Mouse (Mus musculus): Measurements from ENCODE around the gene Eefsec. TPM values are rescaled to one million over a fixed set of nuclear protein-coding genes. Genes with fewer than 3 reads are reported as not detected.

Eefsec gene
- polyA plus RNA-seq, 1 experiment: 18.7 TPM

DNA sequence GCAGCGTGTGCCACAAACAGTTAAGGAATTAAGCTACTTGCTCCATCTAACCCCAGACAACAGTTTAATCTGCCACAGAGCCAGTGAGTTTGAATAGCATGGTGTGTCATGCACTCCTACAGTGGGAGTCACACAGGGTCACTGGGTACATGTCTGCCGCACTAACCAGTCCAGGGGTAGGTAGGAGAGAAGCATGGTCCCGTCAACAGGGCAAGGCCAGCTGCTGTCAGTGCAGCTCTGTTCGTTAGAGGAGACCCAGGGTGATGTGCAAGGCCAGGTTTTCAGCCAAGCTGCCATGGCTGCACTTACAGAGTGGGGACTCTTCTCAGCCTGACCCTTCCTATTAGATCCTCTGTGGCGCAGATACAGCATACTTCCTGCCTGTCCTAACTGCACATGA, 125.1 kb downstream of the Eefsec start:
- Histone ChIP-seq H3K9me3 (replicated peaks; ENCODE audit: control insufficient read depth, insufficient read depth, low read length, poor library complexity, severe bottlenecking) (no peaks in the 10 kb centered on the region), H3K36me3 (ENCODE audit: control insufficient read depth, insufficient read depth, low read length, poor library complexity, severe bottlenecking) (no peaks in the 10 kb centered on the region), H3K27me3 (ENCODE audit: control insufficient read depth, insufficient read depth, low read length, poor library complexity, severe bottlenecking) (no peaks in the 10 kb centered on the region), H3K27ac (ENCODE audit: insufficient read depth, low read length) (no peak overlapping the region), H3K4me3 (ENCODE audit: low read depth, low read length) (no peak overlapping the region), H3K4me1 (ENCODE audit: control insufficient read depth, insufficient read depth, low read length) (no peaks in the 10 kb centered on the region), H3K9ac (ENCODE audit: low read depth, poor library complexity, severe bottlenecking) (no peak overlapping the region)
- TF ChIP-seq POLR2A (IDR thresholded peaks at IDR 0.05; ENCODE audit: insufficient read depth, low read length): no peak
- no peak for TF ChIP-seq EP300 (IDR thresholded peaks at IDR 0.05; ENCODE audit: insufficient read depth, low read depth, low read length)
- TF ChIP-seq CTCF (IDR thresholded peaks at IDR 0.05; ENCODE audit: low read depth, low read length): no peak

DNA sequence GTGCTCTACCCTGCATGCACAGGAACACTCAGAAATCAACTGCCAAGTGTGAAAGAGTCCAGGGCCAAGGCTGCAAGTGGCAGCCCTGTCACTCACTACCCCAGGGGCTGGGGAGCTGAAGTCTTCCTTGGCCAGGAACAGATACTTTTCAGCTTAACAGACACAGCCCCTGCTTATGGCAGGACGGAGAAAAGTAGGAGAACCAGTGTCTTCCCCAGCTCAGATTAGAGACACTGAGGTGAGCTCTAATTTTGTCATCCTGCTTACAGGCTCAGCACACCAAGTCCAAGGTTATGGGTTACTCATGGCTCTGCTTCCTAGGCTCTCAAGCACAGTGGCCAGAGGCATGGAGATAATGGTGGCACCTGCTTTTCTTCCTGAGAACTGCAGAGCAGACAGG, 126.6 kb downstream of the Eefsec start:
- Histone ChIP-seq H3K4me1 (ENCODE audit: control insufficient read depth, insufficient read depth, low read length) (no peaks in the 10 kb centered on the region), H3K9ac (ENCODE audit: low read depth, poor library complexity, severe bottlenecking) (no peak overlapping the region), H3K27ac (ENCODE audit: insufficient read depth, low read length) (no peak overlapping the region), H3K27me3 (ENCODE audit: control insufficient read depth, insufficient read depth, low read length, poor library complexity, severe bottlenecking) (no peaks in the 10 kb centered on the region), H3K4me3 (ENCODE audit: low read depth, low read length) (no peak overlapping the region), H3K36me3 (ENCODE audit: control insufficient read depth, insufficient read depth, low read length, poor library complexity, severe bottlenecking) (no peaks in the 10 kb centered on the region), H3K9me3 (replicated peaks; ENCODE audit: control insufficient read depth, insufficient read depth, low read length, poor library complexity, severe bottlenecking) (no peaks in the 10 kb centered on the region)
- TF ChIP-seq CTCF (IDR thresholded peaks at IDR 0.05; ENCODE audit: low read depth, low read length): no peak
- TF ChIP-seq POLR2A (IDR thresholded peaks at IDR 0.05; ENCODE audit: insufficient read depth, low read length): no peak
- TF ChIP-seq EP300 (IDR thresholded peaks at IDR 0.05; ENCODE audit: insufficient read depth, low read depth, low read length): no peak

DNA sequence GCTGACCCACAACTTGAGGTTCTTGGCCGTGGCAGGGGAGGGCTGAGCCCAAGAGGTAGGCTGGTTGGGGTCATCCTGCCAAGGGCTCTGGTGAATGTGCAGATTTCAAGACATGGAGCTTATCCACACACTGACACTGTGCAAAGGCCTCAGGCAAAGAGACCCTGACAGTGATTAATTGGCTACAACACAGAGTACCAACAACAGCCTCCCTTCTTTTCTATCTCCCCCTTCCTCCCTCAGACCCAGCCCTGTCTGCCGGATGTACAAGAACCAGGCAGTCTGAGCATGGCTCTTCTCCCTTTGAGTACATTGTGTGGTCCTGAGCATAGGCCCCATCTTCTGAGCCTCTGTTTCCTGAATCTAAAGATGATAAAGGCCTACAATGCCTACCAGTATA, 131.0 kb downstream of the Eefsec start:
- TF ChIP-seq EP300 (IDR thresholded peaks at IDR 0.05; ENCODE audit: insufficient read depth, low read depth, low read length) (no peak), CTCF (IDR thresholded peaks at IDR 0.05; ENCODE audit: low read depth, low read length) (no peak), POLR2A (IDR thresholded peaks at IDR 0.05; ENCODE audit: insufficient read depth, low read length) (no peak)
- Histone ChIP-seq H3K4me3 (ENCODE audit: low read depth, low read length) (no peak overlapping the region), H3K9ac (ENCODE audit: low read depth, poor library complexity, severe bottlenecking) (no peak overlapping the region), H3K4me1 (ENCODE audit: control insufficient read depth, insufficient read depth, low read length) (no peaks in the 10 kb centered on the region), H3K36me3 (ENCODE audit: control insufficient read depth, insufficient read depth, low read length, poor library complexity, severe bottlenecking) (no peaks in the 10 kb centered on the region), H3K9me3 (replicated peaks; ENCODE audit: control insufficient read depth, insufficient read depth, low read length, poor library complexity, severe bottlenecking) (no peaks in the 10 kb centered on the region), H3K27ac (ENCODE audit: insufficient read depth, low read length) (no peak overlapping the region), H3K27me3 (ENCODE audit: control insufficient read depth, insufficient read depth, low read length, poor library complexity, severe bottlenecking) (no peaks in the 10 kb centered on the region)

DNA sequence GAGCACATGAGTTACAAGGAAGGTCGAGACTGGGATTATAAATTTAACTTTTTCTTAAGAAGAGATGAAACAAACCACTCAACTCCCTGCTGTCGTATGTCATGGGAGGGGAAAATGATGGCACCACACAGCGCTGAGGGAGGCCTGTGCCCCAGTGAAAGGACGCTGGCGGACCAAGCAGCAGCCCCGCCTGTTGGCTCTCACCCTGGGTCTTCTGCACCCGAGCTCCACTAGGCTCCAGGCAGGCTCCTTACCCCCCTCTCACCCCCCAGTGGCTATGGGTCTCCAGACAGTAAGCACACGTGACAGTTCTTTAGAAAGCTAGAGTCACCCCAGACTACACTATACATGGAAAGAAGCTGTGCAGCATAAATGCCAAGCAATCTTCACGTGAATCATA, 132.4 kb downstream of the Eefsec start:
- Histone ChIP-seq H3K27ac (ENCODE audit: insufficient read depth, low read length) (no peak overlapping the region), H3K27me3 (ENCODE audit: control insufficient read depth, insufficient read depth, low read length, poor library complexity, severe bottlenecking) (no peaks in the 10 kb centered on the region), H3K4me3 (ENCODE audit: low read depth, low read length) (no peak overlapping the region), H3K9ac (ENCODE audit: low read depth, poor library complexity, severe bottlenecking) (no peak overlapping the region), H3K4me1 (ENCODE audit: control insufficient read depth, insufficient read depth, low read length) (no peaks in the 10 kb centered on the region), H3K36me3 (ENCODE audit: control insufficient read depth, insufficient read depth, low read length, poor library complexity, severe bottlenecking) (no peaks in the 10 kb centered on the region), H3K9me3 (replicated peaks; ENCODE audit: control insufficient read depth, insufficient read depth, low read length, poor library complexity, severe bottlenecking) (no peaks in the 10 kb centered on the region)
- TF ChIP-seq EP300 (IDR thresholded peaks at IDR 0.05; ENCODE audit: insufficient read depth, low read depth, low read length) (no peak), POLR2A (IDR thresholded peaks at IDR 0.05; ENCODE audit: insufficient read depth, low read length) (no peak), CTCF (IDR thresholded peaks at IDR 0.05; ENCODE audit: low read depth, low read length) (no peak)

DNA sequence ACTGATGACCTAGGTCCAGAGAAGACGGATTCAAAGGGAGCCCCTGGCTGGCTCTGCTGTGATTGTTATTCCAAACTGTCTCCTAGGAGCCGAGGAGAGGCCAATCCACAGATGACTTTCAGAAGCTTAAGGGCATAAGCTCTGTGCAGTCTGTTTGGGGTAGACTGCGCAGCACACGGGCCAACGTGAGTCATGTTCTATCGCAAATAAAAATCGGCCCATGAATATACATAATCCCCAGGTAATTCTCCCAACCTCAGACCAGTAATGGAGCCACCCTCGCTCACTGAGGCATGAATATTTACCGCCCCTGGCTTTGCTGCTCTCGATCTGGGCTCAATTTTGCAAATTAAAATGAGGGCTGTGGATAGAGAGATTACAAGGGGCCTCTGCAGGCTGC, 134.7 kb downstream of the Eefsec start:
- Histone ChIP-seq H3K4me1 (ENCODE audit: control insufficient read depth, insufficient read depth, low read length) (no peaks in the 10 kb centered on the region), H3K36me3 (ENCODE audit: control insufficient read depth, insufficient read depth, low read length, poor library complexity, severe bottlenecking) (no peaks in the 10 kb centered on the region), H3K9ac (ENCODE audit: low read depth, poor library complexity, severe bottlenecking) (no peak overlapping the region), H3K4me3 (ENCODE audit: low read depth, low read length) (no peak overlapping the region), H3K9me3 (replicated peaks; ENCODE audit: control insufficient read depth, insufficient read depth, low read length, poor library complexity, severe bottlenecking) (no peaks in the 10 kb centered on the region), H3K27me3 (ENCODE audit: control insufficient read depth, insufficient read depth, low read length, poor library complexity, severe bottlenecking) (no peaks in the 10 kb centered on the region), H3K27ac (ENCODE audit: insufficient read depth, low read length) (no peak overlapping the region)
- no peak for TF ChIP-seq EP300 (IDR thresholded peaks at IDR 0.05; ENCODE audit: insufficient read depth, low read depth, low read length)
- TF ChIP-seq CTCF (IDR thresholded peaks at IDR 0.05; ENCODE audit: low read depth, low read length): no peak
- TF ChIP-seq POLR2A (IDR thresholded peaks at IDR 0.05; ENCODE audit: insufficient read depth, low read length): no peak

GRCm38 (mm10) chr6:88306100-88306746, 140.1 kb downstream of the Eefsec start:
- TF ChIP-seq POLR2A (IDR thresholded peaks at IDR 0.05; ENCODE audit: insufficient read depth, low read length) (no peak), EP300 (IDR thresholded peaks at IDR 0.05; ENCODE audit: insufficient read depth, low read depth, low read length) (no peak), CTCF (IDR thresholded peaks at IDR 0.05; ENCODE audit: low read depth, low read length) (no peak)
- H3K27me3 ChIP-seq (ENCODE audit: control insufficient read depth, insufficient read depth, low read length, poor library complexity, severe bottlenecking): no peaks in the 10 kb centered on the region
- no peaks in the 10 kb centered on the region for H3K9me3 ChIP-seq (replicated peaks; ENCODE audit: control insufficient read depth, insufficient read depth, low read length, poor library complexity, severe bottlenecking)
- H3K4me1 ChIP-seq (ENCODE audit: control insufficient read depth, insufficient read depth, low read length): no peaks in the 10 kb centered on the region
- no peaks in the 10 kb centered on the region for H3K36me3 ChIP-seq (ENCODE audit: control insufficient read depth, insufficient read depth, low read length, poor library complexity, severe bottlenecking)
- no peak overlapping the region for H3K4me3 ChIP-seq (ENCODE audit: low read depth, low read length)
- no peak overlapping the region for H3K27ac ChIP-seq (ENCODE audit: insufficient read depth, low read length)
- H3K9ac ChIP-seq (ENCODE audit: low read depth, poor library complexity, severe bottlenecking): no peak overlapping the region
